Mouse (Mus musculus) retina, embryonic 14.5 days (tissue): ENCODE results near the gene Vezt.
A peak's percentile ranks its signal among the peaks of the same experiment; 100 is the strongest.

Source experiments
- DNase-seq: peaks from one replicate; pipeline ENCODE4 v3.0.0-alpha.2; 2015; ENCODE audit warnings: low spot score

Gene Vezt

DNA sequence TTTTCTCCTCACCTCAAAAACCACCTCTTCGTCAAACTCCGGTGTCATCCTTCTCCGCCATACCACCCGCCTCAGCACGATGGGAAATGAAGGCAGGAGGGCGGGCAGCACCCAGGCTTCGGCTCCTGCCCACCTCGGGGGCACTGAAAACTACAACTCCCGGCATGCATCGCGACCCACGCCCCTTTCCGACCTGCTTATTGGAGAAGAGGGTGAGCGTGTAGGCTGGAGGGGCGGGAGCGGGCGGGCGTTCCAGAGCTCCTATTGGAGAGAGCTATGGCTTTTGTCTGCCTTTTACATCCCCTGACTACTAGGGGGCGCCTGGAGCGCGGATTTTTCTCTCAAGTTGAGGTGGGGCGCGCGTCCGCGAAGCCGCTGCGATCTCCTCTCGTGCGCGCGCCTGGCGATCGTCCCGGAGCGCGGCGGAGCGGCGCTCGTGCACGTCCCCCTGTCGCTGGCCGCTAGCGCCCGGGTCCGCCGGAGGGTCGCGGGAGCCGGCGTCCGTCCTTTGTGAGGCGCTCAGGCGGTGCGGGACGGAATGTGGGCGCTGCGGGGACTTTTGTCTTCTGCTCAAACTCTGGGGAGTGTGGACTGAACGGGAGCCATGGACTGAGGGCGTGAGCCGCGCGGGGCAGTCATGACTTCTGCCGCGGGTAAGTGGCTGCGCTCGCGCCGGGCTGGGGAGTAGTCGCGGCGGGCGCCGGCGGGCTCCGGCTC is at the start of gene Vezt, which contains the start of gene Fgd6:
Gene Vezt, minus strand, starts transcription at position 160 of the 717 bp plus-strand sequence.
Gene Fgd6, plus strand, starts transcription at position 344 of the 717 bp plus-strand sequence.
- DNase-seq = peak; percentile 100

DNA sequence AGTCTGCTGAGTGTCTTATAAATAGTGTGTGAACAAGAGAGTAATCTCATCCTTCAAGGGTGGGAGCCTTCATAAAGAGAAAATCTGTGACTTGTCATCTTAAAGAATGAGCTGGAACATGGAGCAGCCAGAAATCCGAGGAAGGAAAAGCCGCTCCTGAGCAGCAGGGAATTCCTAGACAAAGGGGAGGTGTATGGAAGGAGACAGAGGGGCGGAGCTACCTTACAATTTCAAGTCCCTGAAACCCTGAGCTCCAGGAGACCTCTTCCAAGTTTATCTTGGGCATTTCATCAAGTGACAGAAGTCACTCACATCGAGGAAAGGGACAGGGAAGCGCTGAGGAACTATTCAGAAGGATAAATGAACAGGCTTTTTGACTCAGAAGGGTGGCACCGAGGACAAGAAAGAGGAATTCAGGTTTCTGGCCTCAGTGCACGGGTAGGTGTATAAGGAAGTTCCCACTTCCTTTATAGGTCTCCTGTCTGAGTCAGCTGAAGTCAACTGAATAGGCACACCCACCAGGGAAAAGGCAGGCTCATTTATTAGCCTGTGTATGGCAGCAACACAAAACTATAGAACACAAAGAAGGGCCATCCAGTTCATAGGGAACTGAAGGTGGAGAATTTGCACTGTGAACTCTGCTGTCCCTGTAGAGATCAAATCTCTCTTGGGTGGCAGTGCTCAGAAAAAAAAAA is 46.6 kb upstream of the Vezt start:
- no peak for DNase-seq

DNA sequence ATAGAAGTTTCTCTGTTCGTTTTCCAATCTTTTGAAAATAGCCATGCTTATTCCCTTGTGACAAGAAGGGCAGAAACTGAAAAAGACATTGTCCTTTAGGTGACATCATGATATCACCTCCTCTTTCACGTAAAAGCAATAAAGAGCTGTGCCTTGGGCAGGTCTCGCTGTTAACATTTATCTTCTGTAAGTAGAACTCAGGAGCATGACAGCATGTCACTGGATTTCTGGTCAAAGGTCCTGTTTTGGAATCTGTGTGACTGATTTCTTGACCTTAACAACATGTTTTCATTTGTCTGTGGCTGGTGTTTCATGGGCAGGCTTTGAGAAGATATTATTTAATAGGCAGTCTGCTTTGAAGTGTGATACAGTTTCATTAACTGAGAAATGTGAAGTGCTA is 45.1 kb upstream of the Vezt start:
- DNase-seq = no peak

DNA sequence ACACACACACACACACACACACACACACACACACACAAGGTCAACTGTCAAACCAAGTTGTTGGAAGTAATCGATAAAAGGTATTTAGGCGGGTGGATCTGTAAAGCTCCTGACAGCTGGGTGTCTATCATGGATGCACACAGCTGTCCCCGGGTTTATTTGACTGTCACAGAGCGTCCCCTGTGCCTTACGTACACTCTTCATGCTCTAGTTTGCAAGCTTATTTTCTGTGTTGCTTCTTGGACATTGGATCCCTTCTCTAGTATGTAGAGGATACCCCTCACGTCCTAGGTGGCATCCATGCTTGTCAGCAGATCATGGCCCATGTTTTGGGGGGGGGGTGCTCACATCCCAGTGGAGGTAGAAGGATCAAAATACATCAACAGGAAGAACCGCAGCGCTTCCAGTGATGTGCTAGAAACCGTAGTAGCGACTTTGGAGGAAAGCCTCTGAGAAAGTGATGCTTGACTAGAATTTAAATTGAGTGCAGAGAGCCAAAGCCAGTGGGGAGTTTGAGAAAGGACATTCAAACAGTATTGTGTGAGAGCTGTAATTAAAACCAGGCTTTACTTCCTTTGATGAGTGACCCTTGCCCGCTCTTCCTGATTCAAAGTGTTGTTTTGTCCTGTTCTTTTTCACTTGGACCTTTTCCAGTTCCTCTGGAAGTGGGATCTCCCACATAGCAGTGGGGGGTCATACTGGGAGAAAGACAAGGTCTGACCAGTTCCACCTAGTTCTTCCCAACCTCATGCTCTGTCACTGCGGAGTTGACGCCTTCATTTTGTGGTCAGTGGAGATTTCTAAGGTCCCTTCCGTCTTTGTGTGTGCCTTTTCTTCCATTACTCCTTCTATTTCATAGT is 41.6 kb upstream of the Vezt start:
- no peak for DNase-seq

DNA sequence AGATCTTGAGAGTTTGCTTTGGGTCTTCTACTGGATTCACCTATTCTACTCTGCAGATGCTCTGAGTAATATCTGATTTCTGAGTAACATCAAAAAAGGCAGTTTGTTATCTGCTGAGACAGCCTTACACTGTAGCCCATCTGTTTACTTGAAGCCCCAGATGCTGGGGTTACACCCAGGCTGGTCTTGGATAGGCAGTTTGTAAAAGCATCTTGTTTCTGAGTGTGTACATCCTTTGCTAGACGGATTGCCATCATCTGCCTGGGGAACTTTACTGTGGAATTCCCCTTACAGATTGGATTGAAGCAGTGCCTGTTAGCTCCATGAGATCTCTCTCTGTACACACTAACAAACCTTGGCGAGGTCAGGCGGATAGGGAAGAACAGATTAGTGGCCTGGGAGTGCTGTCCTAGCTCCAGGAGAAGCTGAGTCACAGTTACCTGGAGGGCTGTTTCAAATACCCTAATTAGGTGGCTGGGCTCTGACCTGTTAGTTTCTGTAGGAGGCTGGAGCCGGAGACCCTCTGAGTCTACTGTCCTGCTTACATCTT is 37.4 kb upstream of the Vezt start:
- no peak for DNase-seq

DNA sequence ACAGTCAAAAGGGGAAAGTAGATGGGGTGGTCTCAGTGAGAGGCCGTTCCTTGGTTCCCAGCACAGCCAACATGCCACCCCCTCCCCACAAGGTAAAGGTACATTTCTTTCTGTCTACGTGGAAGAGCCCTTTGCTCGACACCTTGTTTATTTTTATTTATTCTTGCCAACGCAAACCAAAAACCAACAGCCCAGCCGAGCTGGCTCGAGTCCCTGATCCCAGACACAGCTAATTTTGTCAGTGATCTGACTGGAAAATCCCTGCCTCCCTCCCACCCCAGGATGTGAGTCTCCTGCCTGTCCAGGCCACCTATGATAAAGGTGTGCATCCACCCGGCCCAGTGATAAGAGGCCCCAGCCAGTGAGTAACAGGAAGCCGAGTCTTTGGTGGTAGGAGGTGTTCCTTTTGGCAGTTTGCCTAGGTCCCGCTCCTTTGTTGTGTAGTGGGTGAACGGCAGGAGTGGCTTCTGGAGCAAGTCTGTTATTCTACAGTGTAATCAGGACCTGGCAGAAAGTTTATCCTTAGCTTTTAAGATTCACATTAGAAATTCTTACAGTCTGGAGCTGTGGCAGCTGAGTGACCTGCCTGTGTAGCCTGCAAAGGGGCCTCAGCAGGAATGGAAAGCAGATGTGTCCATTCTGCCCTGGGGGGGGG is 36.8 kb upstream of the Vezt start:
- no peak for DNase-seq

DNA sequence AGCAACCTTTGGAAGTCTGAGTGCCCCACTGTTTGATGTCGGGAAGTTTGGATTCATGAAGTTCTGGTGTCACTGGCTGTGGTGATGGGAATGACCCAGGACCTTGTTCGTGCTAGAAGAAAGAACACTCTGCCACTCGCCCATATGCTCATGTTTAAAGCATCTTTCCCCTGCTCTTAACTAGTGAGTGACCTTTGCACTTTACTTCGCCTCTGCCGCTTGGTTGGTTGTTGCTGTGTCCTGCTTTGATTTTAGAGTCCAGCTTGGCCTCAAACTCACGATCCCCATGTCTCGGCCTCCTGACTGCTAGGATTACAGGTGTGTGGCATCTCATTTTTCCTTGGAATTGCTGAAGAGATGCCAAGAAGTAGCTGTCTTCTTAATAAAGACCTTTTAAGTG is 36.0 kb upstream of the Vezt start:
- DNase-seq = no peak

DNA sequence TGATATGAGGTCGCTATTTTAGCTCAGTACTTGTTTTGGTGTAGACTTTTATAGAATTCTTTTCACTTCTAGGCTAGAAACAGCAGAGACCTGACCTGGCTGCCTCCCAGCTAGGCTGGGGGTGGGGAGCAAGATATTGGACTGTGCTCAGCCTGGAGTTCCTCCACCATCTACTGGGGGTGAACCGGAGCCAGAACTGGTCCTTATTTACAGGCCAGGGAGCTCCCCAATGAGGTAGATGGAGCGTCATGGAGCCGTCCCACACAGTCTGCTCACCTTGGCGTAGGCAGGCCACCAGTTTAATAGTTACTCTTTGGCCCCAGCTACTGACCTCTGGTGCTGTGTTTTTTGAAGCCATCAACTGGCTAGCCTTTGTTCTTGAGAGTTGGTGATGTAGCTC is 33.1 kb upstream of the Vezt start:
- DNase-seq = no peak

DNA sequence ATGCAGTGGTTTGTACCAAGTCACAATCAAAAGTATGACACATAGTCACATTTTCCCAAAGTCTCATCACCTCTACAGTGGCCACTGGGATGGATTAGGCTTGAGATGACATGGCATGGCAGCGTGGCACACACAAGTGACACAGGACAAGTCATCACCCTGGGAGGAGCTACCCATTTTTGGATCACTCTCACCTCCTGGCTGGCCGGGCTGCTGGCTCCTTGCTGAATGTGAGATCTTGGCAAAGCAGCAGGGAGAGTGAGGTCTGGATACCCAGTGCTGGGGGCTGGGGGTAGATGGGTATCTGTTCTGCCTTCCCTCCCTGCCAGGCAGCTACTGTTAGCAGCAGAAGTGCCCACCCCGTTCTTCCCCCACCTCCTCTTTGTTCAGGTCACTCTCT is 31.3 kb upstream of the Vezt start:
- no peak for DNase-seq

DNA sequence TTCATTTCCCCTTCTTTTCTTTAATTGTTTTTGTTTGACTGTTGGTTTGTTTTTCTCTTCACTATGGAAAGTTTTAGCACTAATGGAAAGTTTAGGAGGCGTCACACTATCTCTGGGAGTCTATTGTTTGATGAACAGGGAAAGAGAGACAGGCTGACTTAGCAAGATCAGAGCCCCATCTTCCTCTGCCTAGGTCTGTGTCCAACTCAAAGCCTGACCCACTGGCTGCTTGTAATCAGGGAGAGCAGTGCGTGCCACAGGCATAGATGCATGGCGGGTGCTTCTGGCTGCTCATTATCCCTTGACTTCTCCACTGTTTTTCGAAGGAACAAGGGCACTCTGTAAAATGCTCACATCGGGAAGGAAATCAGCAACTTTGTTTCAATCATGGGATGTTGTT is 26.7 kb upstream of the Vezt start:
- no peak for DNase-seq

DNA sequence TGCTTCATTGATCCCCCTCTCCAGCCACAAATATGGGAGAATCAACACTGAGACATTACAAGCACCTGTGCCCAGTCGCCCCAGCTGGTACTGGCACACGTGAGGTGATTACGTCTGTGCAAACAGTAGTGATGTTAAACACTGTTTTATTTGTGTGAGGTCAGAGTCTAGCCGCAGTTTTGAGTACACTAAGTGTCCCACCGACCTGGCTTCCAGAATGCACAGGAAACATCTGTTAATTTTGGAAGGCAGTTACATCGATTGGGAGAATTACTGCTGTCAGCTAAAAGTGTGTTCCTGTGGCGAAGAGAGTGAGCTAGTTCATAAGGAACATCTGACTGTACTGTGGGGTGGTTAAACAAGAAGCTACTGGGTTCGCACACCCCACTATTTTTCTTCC is 24.6 kb upstream of the Vezt start:
- DNase-seq = no peak

DNA sequence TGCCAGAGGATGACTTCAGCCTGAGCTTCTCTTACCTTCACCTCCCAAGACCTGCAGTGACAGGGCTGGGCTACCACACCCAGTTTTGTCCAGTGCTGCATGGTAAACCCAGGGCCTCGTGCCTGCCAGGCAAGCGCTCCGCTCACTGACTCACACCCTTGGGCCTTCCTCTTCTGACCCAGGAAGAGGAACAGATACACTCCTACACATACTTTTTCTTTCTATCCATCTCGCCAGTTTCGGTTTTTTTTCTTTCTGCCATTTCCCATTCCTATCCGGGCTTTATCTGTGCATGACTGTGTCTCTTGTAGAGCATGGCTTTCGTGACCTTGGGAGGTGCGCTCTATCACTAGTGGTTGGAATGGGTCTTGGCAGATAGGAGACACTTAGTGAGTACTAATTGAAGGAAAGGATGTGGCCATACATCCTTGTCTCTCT is 24.0 kb upstream of the Vezt start:
- DNase-seq = no peak

DNA sequence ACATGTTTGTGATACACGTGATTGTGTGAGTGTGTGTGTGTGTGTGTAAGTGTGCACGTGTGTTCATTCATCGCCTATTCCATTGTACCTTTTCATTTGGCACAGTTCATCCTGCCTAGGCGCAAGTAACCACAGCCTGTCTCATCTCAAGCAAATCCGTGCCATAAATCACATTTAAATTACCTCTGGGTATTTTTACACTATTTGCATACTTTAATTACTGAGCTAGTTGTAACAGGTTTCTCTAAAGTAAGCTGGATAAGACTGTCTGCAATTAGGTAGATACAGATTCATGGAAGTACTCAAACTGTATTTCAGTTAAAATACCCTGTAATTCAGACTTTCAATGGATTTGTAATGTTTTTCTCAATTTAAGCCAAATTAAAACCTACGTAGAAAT is 20.9 kb upstream of the Vezt start:
- DNase-seq = no peak

DNA sequence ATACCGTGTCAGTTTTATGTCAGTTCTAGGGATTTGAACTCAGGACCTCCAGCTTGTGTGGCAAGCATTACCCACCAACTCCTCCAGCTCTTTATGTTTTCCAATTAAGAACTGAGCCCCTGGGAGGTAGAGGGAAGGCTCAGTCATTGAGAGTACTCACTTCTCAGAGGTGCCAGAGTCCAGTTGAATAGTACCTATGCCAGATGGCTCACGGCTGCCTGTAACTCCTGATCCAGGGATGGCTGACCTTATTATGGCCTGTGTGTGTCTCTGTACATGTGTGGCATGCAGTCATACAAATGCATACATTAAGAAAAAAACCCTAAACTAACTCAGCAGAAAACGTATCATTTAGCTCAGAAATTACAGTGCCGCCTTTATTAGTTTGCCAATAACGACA is 15.1 kb upstream of the Vezt start:
- no peak for DNase-seq

DNA sequence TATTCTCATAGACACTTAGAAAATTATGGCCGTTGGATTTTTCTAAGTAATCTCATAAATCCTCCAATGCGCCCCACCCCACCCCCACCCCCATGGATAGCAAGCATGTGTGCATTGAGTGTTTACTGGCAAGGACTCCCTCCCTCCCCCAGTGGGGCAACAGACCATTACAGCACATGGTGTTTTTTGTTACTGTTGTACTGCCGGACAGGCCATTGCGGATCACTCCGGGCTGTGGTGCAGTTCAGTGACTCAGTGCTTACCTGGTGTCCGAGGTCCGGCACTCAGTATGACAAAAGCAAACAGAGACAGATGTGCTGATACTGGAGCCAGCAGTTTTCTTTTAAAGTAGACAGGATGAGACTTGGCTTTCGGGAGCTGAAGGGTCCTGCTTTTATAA is 13.5 kb upstream of the Vezt start:
- DNase-seq = no peak

DNA sequence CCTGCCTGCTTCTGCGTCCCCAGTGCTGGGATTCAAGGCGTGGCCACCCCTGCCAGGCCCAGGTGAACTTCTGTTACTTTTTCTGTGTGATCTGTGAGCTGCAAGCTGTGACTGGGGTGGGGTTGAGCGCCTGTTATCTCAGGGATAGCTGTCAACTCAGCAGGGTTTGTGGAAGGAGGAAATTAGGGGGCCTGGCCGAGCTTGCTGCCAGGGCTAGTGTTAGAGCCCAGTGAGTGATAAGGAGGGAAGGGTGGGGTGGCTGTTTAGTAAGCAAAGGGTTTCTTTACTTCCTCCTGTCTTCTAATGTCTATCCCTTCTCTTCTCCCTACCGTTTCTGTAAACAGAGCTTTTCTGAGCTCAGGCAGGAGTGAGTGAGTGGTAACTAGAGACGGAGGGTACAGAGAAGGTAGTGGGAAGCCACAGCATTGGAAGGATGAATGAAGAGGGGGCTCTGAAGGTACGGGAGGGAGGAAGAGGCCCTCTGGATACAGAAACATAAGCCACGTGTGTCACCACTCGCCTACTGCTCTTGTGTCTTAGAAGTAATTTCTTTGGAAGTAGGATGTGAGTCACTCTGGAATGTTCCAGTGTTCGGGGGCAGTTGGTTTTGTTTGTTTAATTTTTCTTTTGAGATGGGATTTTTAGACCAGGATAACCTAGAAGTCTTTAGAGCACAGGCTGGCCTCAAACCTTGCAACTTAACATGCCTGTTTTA is 12.4 kb upstream of the Vezt start:
- DNase-seq = no peak

DNA sequence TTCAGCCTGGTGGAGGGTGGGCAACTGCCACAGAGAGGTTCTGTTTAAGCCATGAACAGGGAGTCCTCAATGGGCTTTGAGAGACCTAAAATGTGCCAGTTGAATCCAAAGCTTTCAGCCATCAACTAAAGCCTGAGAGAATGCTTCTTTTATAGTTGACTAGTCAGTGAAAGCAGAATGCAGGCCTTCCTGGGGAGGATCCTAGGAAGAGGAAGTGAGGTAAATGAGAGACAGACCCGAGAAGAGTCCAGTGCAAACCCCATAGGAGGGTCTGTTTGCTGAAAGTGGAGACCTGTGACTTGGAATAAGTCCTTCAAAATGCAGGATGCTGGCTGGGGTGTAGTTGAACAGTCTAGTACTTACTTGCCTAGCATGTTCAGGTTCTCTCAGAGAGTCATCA is 11.4 kb upstream of the Vezt start:
- no peak for DNase-seq

DNA sequence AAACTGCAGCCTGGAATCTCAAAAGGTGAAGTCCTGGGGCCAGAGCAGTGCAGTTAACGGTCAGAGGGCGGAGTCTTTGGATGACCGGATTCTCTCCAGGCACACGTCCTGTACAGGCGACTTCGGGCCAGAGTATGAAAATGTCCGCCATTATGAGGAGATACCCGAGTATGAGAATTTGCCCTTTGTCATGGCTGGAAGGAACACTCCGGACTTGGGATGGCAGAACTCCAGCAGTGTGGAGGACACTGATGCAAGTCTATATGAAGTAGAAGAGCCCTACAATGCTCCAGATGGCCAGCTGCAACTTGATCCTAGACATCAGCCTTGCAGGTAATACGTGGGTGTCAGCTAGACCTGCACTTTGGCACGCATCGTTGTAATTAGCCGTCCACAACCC is 9.7 kb upstream of the Vezt start:
- no peak for DNase-seq

DNA sequence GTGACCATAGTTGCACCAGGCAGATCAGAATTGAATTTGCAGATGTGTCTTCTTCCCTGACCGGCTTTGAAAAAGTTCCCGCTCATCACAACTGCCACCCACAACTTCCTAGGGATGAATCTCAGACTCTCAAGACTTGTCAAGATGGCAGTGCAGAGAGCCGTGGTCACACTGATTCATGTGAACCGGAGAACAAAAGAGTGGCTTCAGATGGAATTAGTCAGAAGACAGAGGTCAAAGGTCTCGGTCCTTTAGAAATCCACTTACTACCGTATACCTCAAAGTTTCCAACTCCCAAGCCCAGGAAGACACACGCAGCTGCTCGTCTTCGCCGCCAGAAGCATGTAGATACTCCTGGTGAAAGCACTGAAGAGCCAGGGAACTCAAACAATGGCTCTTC is 8.3 kb upstream of the Vezt start:
- DNase-seq = no peak

DNA sequence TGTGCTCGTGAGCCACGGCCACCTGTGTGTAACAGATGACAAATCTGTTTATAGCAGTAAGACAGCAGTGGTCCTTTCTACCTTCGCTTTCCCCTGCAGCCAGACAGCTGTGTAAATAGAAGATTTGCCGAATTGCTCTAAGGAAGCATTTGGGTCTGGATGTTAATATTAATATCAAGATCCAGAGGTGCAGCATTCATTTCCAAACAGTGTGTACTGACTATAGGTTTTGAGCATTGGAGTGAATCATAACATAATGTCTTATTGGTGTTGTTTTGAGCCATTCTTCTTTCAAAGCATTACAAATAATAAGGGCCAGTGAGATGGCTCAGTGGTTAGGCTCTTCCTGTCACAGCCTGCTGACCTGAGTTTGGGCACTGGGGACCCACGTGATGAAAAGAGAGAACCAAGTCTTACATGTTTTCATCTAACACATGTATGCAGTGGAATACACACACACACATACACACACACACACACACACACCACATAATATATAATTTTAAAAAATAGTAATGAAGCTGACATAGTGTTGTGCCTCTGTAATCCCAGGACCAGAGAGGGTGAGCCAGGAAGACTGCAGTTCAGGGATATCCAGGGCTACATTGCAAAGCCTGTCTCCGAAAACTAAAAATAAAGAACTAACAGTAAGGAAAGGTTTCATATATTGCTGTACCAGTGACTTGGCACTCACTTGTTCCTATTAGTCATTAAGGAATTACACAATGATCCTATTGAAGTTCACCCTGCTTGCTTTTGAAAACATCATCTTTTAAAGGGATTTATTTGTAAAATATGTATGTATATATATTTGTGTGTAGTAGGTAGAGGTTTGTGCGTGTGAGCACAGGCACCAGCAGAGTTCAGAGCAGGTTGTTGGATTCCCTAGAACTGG is 3.0 kb upstream of the Vezt start:
- DNase-seq = no peak
